Mouse (Mus musculus): ENCODE measurements at regions not wholly inside any gene's neighbourhood (a gene's known extent, or its start where the extent isn't known, plus 50 kb on each side); places are given as distances from the start of the nearest gene placed in this dataset.

DNA sequence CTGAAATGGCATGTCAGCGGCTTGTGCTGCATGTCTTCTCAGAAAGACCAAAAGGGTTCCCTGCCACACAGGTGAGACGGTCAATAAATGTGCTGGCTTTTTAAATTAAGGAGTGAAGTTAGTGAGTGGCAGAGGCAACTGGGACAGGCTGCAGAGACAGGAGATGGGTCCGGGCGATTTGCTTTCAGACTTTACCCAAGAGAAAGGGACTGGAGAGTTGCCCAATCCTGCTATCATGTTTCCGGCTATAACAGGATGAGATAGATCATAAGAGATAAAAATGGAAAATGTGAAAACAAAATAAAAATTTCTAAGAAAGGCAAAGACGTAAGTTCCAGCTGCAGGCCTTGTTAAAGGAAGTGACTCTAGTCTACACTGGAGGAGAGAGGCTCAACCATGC is 367.3 kb upstream of the Runx1 start:
- no peak for DNase-seq (ENCODE audit: low read depth, low spot score)

- no peak for DNase-seq (ENCODE audit: low read depth, low spot score)
These were observed 366.8 kb upstream of the Runx1 start for GRCm38 (mm10) chr16:93192651-93193173.

DNA sequence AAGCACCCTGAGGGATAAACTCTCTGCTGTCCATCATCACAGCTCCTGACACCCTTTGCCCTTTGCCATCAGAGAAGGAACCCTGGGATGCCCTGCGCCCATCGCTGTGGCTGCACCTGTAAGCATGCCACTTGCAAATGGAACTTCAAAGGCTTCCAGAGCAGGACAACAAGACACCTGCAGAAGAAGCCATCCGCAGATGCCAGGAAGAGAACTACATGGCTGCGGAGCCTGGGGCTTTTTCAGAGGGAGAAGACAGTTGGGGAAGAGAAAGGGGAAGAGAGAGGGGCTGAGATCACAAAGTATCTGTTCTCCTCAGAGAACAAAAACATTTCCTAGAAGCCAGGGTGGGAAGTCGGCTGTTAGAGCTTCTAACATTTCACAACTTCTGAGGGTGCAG is 365.2 kb upstream of the Runx1 start:
- DNase-seq (ENCODE audit: low read depth, low spot score): no peak

- DNase-seq (ENCODE audit: low read depth, low spot score): no peak
These were observed 364.4 kb upstream of the Runx1 start for GRCm38 (mm10) chr16:93190301-93190700.

DNA sequence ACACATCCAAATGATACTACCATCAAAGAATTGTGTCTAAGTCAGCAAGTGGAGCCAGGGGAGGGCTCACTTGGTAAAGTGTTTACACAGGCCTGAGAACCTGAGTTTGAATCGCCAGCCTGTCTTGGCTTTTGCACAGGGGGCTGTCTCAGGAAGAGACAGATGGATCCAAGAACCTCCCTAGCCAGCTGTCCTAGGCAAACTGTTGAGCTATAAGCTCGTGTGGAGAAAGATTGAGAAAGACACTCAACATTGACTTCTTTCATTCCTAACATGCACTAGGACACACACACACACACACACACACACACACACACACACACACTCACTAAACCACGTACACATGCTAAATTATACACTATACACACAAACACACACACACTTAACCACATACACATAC is 363.9 kb upstream of the Runx1 start:
- no peak for DNase-seq (ENCODE audit: low read depth, low spot score)

- DNase-seq (ENCODE audit: low read depth, low spot score): no peak
These were observed 363.5 kb upstream of the Runx1 start for GRCm38 (mm10) chr16:93189412-93189811.

- no peak for DNase-seq (ENCODE audit: low read depth, low spot score)
These were observed 360.6 kb upstream of the Runx1 start for GRCm38 (mm10) chr16:93186554-93186953.

GRCm38 (mm10) chr16:93182656-93183055 is 356.7 kb upstream of the Runx1 start:
- DNase-seq (ENCODE audit: low read depth, low spot score): no peak

DNA sequence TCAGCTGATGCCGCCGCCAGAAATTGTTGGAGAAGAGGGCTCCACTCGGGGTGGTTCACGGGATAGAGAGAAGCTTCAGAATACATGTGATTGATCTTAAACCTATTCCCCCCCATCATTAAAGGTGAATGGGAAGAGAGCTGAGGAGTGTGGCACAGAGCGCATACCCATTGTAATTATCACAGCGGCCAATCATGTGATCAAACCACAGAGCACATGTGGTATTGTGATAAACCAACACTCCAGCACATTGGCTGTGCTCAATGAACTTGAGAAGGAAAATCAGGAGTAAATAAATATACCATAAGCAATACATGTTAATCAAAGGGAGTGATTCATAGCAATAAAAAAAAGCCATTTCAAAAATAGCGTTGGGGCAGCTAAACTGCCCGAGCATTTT is 355.5 kb upstream of the Runx1 start:
- no peak for DNase-seq (ENCODE audit: low read depth, low spot score)

GRCm38 (mm10) chr16:93180213-93180612 is 354.3 kb upstream of the Runx1 start:
- no peak for DNase-seq (ENCODE audit: low read depth, low spot score)

GRCm38 (mm10) chr16:93166667-93167066 is 340.7 kb upstream of the Runx1 start:
- no peak for DNase-seq (ENCODE audit: low read depth, low spot score)

DNA sequence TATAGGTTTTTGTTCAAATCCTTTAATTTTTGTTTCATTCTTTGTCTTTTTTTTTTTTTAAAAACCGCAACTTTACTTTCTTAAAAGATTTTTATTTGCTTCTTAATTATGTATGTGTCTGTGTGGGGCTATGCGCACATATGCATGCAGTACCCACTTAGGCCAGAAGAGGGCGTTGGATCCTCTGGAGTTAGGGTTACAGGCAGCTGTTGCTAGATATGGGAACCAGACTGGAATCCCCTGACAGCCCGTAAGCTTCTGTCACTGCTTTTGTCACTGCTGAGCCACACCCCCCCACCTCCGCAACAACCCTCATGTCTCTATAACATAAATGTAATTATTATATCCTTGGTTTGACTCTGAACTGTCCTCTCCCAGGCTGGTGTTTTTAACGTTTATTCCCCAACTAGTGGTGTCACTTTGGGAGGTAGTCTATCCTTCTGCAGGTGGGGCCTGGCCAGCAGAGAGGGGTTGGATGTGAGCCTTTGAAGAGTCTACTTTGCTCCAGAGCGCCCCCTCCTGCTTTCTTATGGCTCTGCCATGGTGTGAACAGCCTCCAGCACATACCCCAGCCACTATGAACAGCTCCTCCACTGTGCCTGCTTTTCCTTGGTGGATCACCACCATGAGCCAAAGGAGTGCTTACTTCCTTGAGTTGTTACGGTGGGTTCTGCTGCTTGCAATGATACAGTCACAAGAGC is 332.7 kb upstream of the Runx1 start:
- peak; percentile 63 for DNase-seq (ENCODE audit: low read depth, low spot score)

DNA sequence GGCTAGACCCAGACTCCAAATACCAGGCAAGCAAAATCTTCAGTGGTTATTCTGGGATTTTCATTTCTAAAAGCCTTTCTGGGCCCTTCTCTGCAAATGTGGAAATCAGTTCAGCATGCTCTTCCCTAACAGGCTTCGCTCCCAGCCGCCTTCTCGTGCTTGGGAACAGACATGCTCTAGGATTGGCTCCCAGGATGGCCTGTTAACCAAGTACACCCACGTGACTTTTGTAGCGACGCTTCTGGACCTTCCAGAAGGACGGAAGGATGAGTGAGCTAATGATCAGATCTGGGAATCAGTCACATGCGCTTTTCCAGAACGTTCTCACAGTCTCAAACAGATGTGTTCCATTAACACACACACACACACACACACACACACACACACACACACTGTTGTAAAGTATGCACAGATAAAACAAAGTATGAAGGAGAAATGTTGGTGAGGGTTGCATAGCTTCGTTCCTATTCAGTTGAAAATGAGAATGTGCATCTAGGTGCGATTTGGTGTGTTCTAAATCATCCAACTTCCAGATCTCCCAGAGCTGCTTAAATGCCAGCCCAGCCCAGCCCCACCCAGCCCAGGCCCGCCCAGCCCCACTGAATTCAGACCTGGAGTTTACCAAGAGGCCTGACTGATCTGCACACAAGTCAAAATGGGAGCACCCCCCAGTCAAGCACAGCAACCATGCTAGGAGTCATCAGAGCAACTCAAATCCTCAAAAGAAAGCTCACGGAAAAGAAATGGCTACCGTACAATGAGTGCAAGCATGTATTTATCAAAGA is 327.8 kb upstream of the Runx1 start:
- no peak for DNase-seq (ENCODE audit: low read depth, low spot score)

GRCm38 (mm10) chr16:93152765-93153489 is 327.0 kb upstream of the Runx1 start:
- DNase-seq (ENCODE audit: low read depth, low spot score): no peak

DNA sequence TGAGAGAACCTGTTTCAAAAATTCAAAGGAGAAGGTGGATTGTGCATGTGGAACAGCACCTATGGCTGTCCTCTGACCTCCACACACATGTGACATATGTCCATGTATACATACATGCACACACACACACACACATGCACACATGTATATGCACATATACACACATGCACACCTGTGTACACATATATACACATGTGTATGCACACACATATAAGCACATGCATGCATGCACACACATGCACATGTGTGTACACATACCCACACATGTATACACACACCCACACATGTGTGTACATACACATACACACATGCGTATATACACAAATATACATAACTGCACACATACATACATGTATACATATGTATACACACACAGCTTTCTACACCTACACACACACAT is 326.1 kb upstream of the Runx1 start:
- DNase-seq (ENCODE audit: low read depth, low spot score): no peak

- no peak for DNase-seq (ENCODE audit: low read depth, low spot score)
These were observed 325.7 kb upstream of the Runx1 start for GRCm38 (mm10) chr16:93151652-93152051.

DNA sequence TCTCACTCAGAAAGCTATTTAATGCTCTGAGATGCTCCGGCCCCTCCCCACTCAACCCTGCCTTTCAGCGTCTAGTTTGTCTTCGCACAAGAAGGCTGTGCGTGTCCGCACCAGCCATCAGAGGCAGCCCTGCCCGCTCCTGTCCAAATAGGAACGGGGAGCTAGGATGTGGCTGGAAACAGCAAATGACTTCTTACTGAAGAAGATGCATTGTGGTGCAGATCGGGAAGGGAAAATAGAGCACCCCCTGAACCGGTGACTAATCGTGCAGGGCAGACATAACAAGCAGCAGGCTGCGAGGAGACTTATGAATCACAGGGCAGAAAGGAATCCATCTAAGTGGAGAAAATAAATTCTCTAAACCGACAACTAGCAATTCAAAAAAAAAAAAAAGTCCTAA is 324.5 kb upstream of the Runx1 start:
- DNase-seq (ENCODE audit: low read depth, low spot score): no peak

DNA sequence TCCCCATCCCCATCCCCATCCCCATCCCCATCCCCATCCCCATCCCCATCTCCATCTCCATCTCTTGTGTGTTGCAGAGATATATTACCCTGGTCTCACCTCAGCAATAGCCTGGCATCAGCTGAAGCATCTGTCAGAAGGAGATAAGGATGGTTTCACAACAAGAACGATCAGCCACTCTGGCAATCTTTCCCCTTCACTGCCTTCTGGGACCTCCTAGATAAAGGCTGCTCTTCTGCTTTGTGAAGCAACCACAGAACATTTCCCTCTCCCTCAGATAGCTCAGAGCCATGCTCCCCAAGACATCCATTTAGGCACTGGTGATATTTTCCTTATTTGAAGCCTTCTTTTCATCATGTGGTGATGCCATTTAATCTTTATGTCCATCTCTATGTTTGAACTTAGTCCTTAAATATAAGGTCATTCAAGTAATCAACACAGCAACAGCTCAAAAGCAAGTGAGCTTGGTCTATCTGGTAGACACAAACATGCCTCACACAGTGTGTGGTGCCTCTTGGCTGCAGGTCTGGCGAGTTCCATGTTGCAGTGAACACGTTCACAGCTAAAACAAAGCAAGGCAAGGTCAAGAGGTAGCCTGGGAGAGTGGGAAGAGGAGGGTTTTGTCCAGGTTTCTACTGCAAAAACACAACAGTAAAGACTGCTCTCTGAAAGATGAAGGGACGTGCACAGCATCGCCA is 321.7 kb upstream of the Runx1 start:
- no peak for DNase-seq (ENCODE audit: low read depth, low spot score)

DNA sequence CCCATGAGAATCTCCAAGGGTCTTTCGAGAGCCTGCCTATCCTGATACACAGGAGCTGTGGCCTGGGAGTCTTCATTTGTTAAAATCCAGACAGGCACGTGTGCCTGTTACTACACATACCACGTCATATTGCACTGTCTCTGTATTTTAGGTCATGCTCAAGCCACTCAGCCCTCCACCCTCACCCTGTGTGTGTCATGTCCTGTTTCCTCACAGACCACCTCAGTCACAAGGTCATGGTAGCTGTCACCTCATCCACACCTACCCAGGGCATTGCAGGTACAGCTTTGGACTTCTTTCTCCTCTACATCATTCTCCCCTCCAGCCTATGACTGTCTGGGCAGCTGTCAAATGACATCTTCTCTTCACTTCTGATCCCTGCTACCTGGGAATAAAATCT is 320.9 kb upstream of the Runx1 start:
- no peak for DNase-seq (ENCODE audit: low read depth, low spot score)

DNA sequence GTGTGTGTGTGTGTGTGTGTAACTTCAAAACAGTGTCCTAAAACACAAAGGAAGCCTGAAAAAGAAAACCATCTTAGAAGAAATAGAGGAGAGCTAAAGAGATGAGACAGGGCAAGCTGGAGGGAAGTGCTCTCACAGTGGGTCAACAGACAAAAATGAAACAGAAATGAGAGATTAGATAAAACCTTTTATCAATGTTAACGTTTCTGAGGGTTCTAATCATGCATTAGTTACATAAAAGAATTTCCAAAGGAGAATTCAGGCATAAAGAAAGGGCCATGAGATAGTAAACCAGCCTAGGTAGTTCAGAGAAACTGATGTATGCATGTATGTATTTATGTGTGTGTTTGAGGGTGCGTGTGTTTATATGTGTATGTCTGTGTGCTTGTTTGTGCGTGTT is 319.7 kb upstream of the Runx1 start:
- no peak for DNase-seq (ENCODE audit: low read depth, low spot score)

DNA sequence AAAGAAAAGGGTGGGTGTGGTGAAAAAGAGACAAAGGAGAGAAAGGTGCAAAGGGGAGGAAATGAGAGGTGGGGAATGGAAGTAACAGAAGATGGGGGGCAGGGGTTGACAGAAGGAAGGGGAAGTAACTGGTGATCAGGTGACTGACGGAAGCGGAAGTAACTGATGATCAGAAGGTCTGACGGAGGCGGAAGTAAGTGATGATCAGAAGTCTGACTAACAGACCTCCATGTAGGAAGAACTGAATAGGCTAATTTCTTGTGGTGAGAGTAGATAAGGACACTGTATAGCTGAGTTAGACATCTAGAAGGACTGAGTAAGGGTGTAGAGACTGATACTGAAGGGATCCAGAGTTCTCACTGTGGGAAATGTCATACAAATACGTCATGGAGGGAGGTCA is 318.1 kb upstream of the Runx1 start:
- DNase-seq (ENCODE audit: low read depth, low spot score): no peak

GRCm38 (mm10) chr16:93143164-93143563 is 317.2 kb upstream of the Runx1 start:
- no peak for DNase-seq (ENCODE audit: low read depth, low spot score)

Measured in ZHBTc4 (cell line).